Mouse (Mus musculus) bone marrow, adult 2 months (tissue): ENCODE results near the gene Fam83g.

Source experiments
- CTCF ChIP-seq: fragments of 200-500 bp; IDR thresholded peaks from 2 replicates; pipeline ENCODE4 v1.5.1; 2011; ENCODE audit warnings: low read length, control low read depth; ENCODE audit not compliant: control insufficient read depth, insufficient read depth
- POLR2A ChIP-seq: fragments of 200-500 bp; IDR thresholded peaks from 2 replicates; pipeline ENCODE4 v1.6.1; 2011; ENCODE audit warnings: low read depth, mild to moderate bottlenecking, control low read depth, low read length, borderline replicate concordance; ENCODE audit not compliant: control insufficient read depth

- TF ChIP-seq CTCF (no peak), POLR2A (no peak)
Observed at GRCm38 (mm10) chr11:61660001-61660400, 23.9 kb upstream of the Fam83g start.
